Mouse (Mus musculus) liver, adult (tissue): Measurements from ENCODE around the gene A3galt2.

Experiments used
- GATA4 ChIP-seq: IDR thresholded peaks from 2 replicates; pipeline ENCODE4 v1.6.1; 2014; ENCODE audit warnings: mild to moderate bottlenecking, low read length; ENCODE audit not compliant: insufficient replicate concordance

Gene A3galt2

GRCm38 (mm10) chr4:128721761-128722160 is 33.4 kb upstream of the A3galt2 start:
- TF ChIP-seq GATA4 = no peak

GRCm38 (mm10) chr4:128722932-128723331 is 32.2 kb upstream of the A3galt2 start:
- no peak for TF ChIP-seq GATA4

- no peak for TF ChIP-seq GATA4
Measured at GRCm38 (mm10) chr4:128723431-128723830, 31.7 kb upstream of the A3galt2 start.

- TF ChIP-seq GATA4 = no peak
Measured at GRCm38 (mm10) chr4:128724059-128724458, 31.1 kb upstream of the A3galt2 start.

- TF ChIP-seq GATA4 = peak; percentile 5; the same call in 1 of the 2 replicates
Measured at GRCm38 (mm10) chr4:128727019-128727720, 28.0 kb upstream of the A3galt2 start.

- TF ChIP-seq GATA4 = no peak
Measured at GRCm38 (mm10) chr4:128727721-128728430, 27.3 kb upstream of the A3galt2 start.

- no peak for TF ChIP-seq GATA4
Measured at GRCm38 (mm10) chr4:128728431-128728851, 26.7 kb upstream of the A3galt2 start.

GRCm38 (mm10) chr4:128729033-128729708 is 26.0 kb upstream of the A3galt2 start:
- no peak for TF ChIP-seq GATA4

GRCm38 (mm10) chr4:128729709-128730037 is 25.5 kb upstream of the A3galt2 start:
- TF ChIP-seq GATA4 = no peak

GRCm38 (mm10) chr4:128730271-128730670 is 24.9 kb upstream of the A3galt2 start:
- TF ChIP-seq GATA4 = no peak

GRCm38 (mm10) chr4:128732794-128733193 is 22.4 kb upstream of the A3galt2 start:
- TF ChIP-seq GATA4 = no peak

GRCm38 (mm10) chr4:128733496-128733895 is 21.7 kb upstream of the A3galt2 start:
- no peak for TF ChIP-seq GATA4

GRCm38 (mm10) chr4:128734217-128734616 is 20.9 kb upstream of the A3galt2 start:
- TF ChIP-seq GATA4 = peak; percentile 51; the same call in 1 of the 2 replicates

GRCm38 (mm10) chr4:128734721-128735671 is 20.2 kb upstream of the A3galt2 start:
- no peak for TF ChIP-seq GATA4

- TF ChIP-seq GATA4 = no peak
Measured at GRCm38 (mm10) chr4:128737137-128737589, 18.0 kb upstream of the A3galt2 start.
